Mouse (Mus musculus): Measurements from ENCODE around the gene Galnt13.
"Not testable (repeated sequence)": the region's sequence is repeated elsewhere in the genome, so short reads cannot be mapped to it uniquely, and the experiment has no call there.

GRCm38 (mm10) chr2:54713817-54714216, 277.7 kb downstream of the Galnt13 start:
- TF ChIP-seq CTCF (IDR thresholded peaks at IDR 0.05; ENCODE audit: extremely low read depth, insufficient read length, insufficient replicate concordance, low read depth, low read length); POLR2A (IDR thresholded peaks at IDR 0.05; ENCODE audit: low read depth, low read length): not testable (repeated sequence)
